Mouse (Mus musculus): ENCODE measurements at regions not wholly inside any gene's neighbourhood (a gene's known extent, or its start where the extent isn't known, plus 50 kb on each side); places are given as distances from the start of the nearest gene placed in this dataset.
A peak's percentile ranks its signal among the peaks of the same experiment; 100 is the strongest.

- Histone ChIP-seq H3K9ac (replicated peaks) (no peak overlapping the region), H3K4me3 (no peak overlapping the region), H3K36me3 (no peaks in the 10 kb centered on the region), H3K9me3 (no peaks in the 10 kb centered on the region), H3K4me2 (replicated peaks) (no peak overlapping the region), H3K27me3 (no peaks in the 10 kb centered on the region), H3K27ac (replicated peaks) (no peak overlapping the region), H3K4me1 (no peaks in the 10 kb centered on the region)
- WGBS: 90% methylated on average over 1 of the region's 1 CpGs
- no peak for ATAC-seq (ENCODE audit: low FRiP score, low read depth)
Observed at GRCm38 (mm10) chr3:43700711-43701110, 1677.5 kb upstream of the Pcdh10 start.

DNA sequence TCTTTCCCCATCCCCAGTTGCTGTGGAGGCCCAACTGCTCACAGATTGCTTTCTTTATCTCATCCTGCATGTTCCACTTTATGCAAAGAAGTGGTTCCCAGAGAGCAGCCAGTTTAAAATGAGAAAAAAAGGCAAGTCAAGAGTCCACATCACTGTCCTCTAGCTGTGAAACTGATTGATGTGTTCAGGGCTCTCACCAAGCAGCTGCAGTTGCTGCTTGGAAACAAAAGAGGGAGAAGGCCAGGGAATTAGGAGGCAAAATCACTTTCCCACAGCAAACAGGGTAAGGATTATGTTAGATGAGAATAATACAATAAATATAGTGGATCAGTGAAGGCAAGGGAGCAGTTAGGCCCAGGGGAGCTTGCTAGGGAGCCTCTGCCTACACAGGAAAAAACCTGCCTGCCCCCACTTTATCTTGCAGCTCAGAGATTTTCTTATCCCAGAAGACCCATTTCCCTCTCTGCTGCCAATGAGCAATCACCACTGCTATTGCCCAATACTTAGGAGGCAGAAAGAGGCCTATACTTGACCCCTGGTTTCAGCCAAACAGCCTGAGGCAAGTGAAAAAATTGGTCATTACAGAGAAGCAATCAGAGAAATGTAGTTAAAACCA lies 1658.3 kb upstream of the Pcdh10 start:
- H3K27me3 ChIP-seq: no peaks in the 10 kb centered on the region
- H3K9me3 ChIP-seq: no peaks in the 10 kb centered on the region
- H3K4me3 ChIP-seq: no peak overlapping the region
- ATAC-seq (ENCODE audit: low FRiP score, low read depth): peak; percentile 79
- no peak overlapping the region for H3K9ac ChIP-seq (replicated peaks)
- peak overlapping the region; percentile 35 for H3K27ac ChIP-seq (replicated peaks)
- H3K36me3 ChIP-seq: no peaks in the 10 kb centered on the region
- no peak overlapping the region for H3K4me2 ChIP-seq (replicated peaks)
- no peaks in the 10 kb centered on the region for H3K4me1 ChIP-seq
